Mouse (Mus musculus) liver, embryonic 14.5 days (tissue): Measurements from ENCODE around the gene Gxylt1. TPM values are rescaled to one million over a fixed set of nuclear protein-coding genes. Genes with fewer than 3 reads are reported as not detected.
A peak's percentile ranks its signal among the peaks of the same experiment; 100 is the strongest.
"Not testable (repeated sequence)": the region's sequence is repeated elsewhere in the genome, so short reads cannot be mapped to it uniquely, and the experiment has no call there.

Source experiments
- ATAC-seq: fragments of 200-750 bp; cut with Nextera tagmentation; 2 replicates; pipeline ENCODE4 v1.8.0; 2017; ENCODE audit warnings: moderate number of reproducible peaks, mild to moderate bottlenecking, moderate library complexity; ENCODE audit not compliant: insufficient read depth
- DNase-seq, 3 experiments: peaks; one replicate each; pipeline ENCODE4 v3.0.0-alpha.2; 2012 to 2013; ENCODE audit warnings: low read depth in 3 of 3, low spot score in 3 of 3
- H3K27ac ChIP-seq: fragments of 300-500 bp; sonication (generic); 2 replicates; pipeline ENCODE4 v1.5.1; 2014; ENCODE audit warnings: moderate library complexity, mild to moderate bottlenecking, control low read depth, inconsistent platforms
- H3K27me3 ChIP-seq: fragments of 300-500 bp; sonication (generic); 2 replicates; pipeline ENCODE4 v1.6.1; 2014; ENCODE audit warnings: mild to moderate bottlenecking, low read length, moderate library complexity; ENCODE audit not compliant: control insufficient read depth, insufficient read depth
- H3K36me3 ChIP-seq: fragments of 300-500 bp; sonication (generic); replicated peaks from 2 replicates; pipeline ENCODE4 v1.6.1; 2014; ENCODE audit warnings: low read depth; ENCODE audit not compliant: control insufficient read depth, insufficient read depth
- H3K4me1 ChIP-seq, 2 experiments: fragments of 200-500 bp in 1 of 2; fragments of 300-500 bp in 1 of 2; sonication (generic) in 1 of 2; replicated peaks; 2 replicates each; pipeline ENCODE4 v1.6.1; 2012 to 2014; ENCODE audit warnings: antibody characterized with exemption in 1 of 2, inconsistent platforms in 1 of 2, low read length in 1 of 2; ENCODE audit not compliant: control insufficient read depth in 2 of 2, insufficient read depth in 2 of 2
- H3K4me2 ChIP-seq: fragments of 300-500 bp; sonication (generic); 2 replicates; pipeline ENCODE4 v1.6.1; 2014; ENCODE audit warnings: low read depth, mild to moderate bottlenecking, control low read depth, moderate library complexity
- H3K4me3 ChIP-seq, 2 experiments: fragments of 200-500 bp in 1 of 2; fragments of 300-500 bp in 1 of 2; sonication (generic) in 1 of 2; 2 replicates each; pipeline ENCODE4 v1.5.1; 2012 to 2014; ENCODE audit warnings: low read depth in 2 of 2, low read length in 2 of 2, mild to moderate bottlenecking in 2 of 2, control low read depth in 1 of 2, inconsistent platforms in 1 of 2, moderate library complexity in 1 of 2; ENCODE audit not compliant: insufficient read depth in 1 of 2
- H3K9ac ChIP-seq: fragments of 300-500 bp; sonication (generic); replicated peaks from 2 replicates; pipeline ENCODE4 v1.6.1; 2014; ENCODE audit warnings: mild to moderate bottlenecking, control low read depth, moderate library complexity
- H3K9me3 ChIP-seq: fragments of 300-500 bp; sonication (generic); 2 replicates; pipeline ENCODE4 v1.6.1; 2016; ENCODE audit warnings: low read length, mixed read lengths; ENCODE audit not compliant: control insufficient read depth
- CTCF ChIP-seq: IDR thresholded peaks from 2 replicates; pipeline ENCODE4 v1.5.1; 2016; ENCODE audit warnings: antibody characterized with exemption, low read depth, control low read depth
- EP300 ChIP-seq: IDR thresholded peaks from 2 replicates; pipeline ENCODE4 v1.6.1; 2016; ENCODE audit warnings: antibody characterized with exemption, low read depth
- WGBS: fragments of 180-500 bp; shearing (Covaris S2); extraction: QIAGEN DNeasy Blood & Tissue Kit; methylation state at CpG from one replicate; pipeline ENCODE4 v1.1.7; 2014; ENCODE audit not compliant: insufficient replicate concordance; 5-methylcytosine and 5-hydroxymethylcytosine counted together
- polyA plus RNA-seq, 2 experiments: library from polyadenylated mRNA; depleted of rRNA in 1 of 2; stranded (reverse) in 1 of 2; unstranded in 1 of 2; fragments of >200 nt; fragmentation: Nextera tagmentation in 1 of 2; extraction: Ambion mirVana in 1 of 2; gene quantifications; 2 replicates each; pipeline versions ENCODE4 v1.2.1 to v1.2.3; 2012 to 2014

Gene Gxylt1
- polyA plus RNA-seq (2012; rRNA removed) (1.8 and 3.0 TPM in 2 replicates), polyA plus RNA-seq (2014; fragmentation: Nextera tagmentation; extraction: Ambion mirVana) (2.8 and 2.9 TPM in 2 replicates)

- DNase-seq (peak; percentile 89 to 91 (median 91)), ATAC-seq (peak; percentile 95)
- Histone ChIP-seq H3K27me3 (no peaks in the 10 kb centered on the region), H3K9ac (peak within 1 kb of the TSS; percentile 89), H3K9me3 (no peaks in the 10 kb centered on the region), H3K27ac (peak within 1 kb of the TSS; percentile 79), H3K4me3 (peak within 1 kb of the TSS; percentile 90), H3K36me3 (no peaks in the 10 kb centered on the region), H3K4me1 (peaks cover 17 to 24% of the 10 kb centered on the region in 2 experiments), H3K4me2 (peak within 1 kb of the TSS; percentile 100)
- WGBS = under 1% methylated on average over 69 of the region's 93 CpGs
- TF ChIP-seq EP300 (no peak), CTCF (no peak)
Observed at GRCm38 (mm10) chr15:93274679-93275583, at the start of gene Gxylt1. Gene Gxylt1 (minus strand): TSS chr15:93275179.

GRCm38 (mm10) chr15:93318781-93319180, 43.8 kb upstream of the Gxylt1 start:
- H3K4me1 ChIP-seq = peaks cover 0 to 3% of the 10 kb centered on the region in 2 experiments; a peak in 1 of 4 replicates
- 82% methylated on average over 1 of the region's 1 CpGs for WGBS
- no peaks in the 10 kb centered on the region for H3K9me3 ChIP-seq
- H3K27ac ChIP-seq = no peak overlapping the region
- no peak for DNase-seq
- no peak for TF ChIP-seq CTCF
- no peak for TF ChIP-seq EP300
- H3K9ac ChIP-seq = no peak overlapping the region
- H3K4me3 ChIP-seq = no peak overlapping the region
- ATAC-seq = 0 out of 2 replicates have a peak, but pooled peaks have one; percentile 35
- H3K4me2 ChIP-seq = no peak overlapping the region
- no peaks in the 10 kb centered on the region for H3K27me3 ChIP-seq
- no peaks in the 10 kb centered on the region for H3K36me3 ChIP-seq

GRCm38 (mm10) chr15:93310304-93310703, 35.3 kb upstream of the Gxylt1 start:
- not testable (repeated sequence) for H3K36me3 ChIP-seq, H3K9me3 ChIP-seq, H3K4me2 ChIP-seq, H3K9ac ChIP-seq, H3K4me1 ChIP-seq, H3K4me3 ChIP-seq, DNase-seq, ATAC-seq, H3K27me3 ChIP-seq, H3K27ac ChIP-seq
- 79% methylated on average over 4 of the region's 4 CpGs for WGBS

- DNase-seq (no peak), ATAC-seq (no peak)
- Histone ChIP-seq H3K4me2 (no peak overlapping the region), H3K9me3 (no peaks in the 10 kb centered on the region), H3K27me3 (no peaks in the 10 kb centered on the region), H3K36me3 (no peaks in the 10 kb centered on the region), H3K4me1 (peaks cover 0 to 14% of the 10 kb centered on the region in 2 experiments; a peak in 3 of 4 replicates), H3K9ac (no peak overlapping the region), H3K4me3 (no peak overlapping the region), H3K27ac (no peak overlapping the region)
- TF ChIP-seq CTCF (no peak), EP300 (no peak)
- WGBS = 25% methylated on average over 2 of the region's 2 CpGs
Observed at GRCm38 (mm10) chr15:93298197-93298596, 23.2 kb upstream of the Gxylt1 start.

GRCm38 (mm10) chr15:93294483-93294882, 19.5 kb upstream of the Gxylt1 start:
- no peak overlapping the region for H3K4me2 ChIP-seq
- H3K4me3 ChIP-seq = no peak overlapping the region
- 42% methylated on average over 11 of the region's 11 CpGs for WGBS
- H3K27ac ChIP-seq = no peak overlapping the region
- TF ChIP-seq CTCF (no peak), EP300 (no peak)
- H3K4me1 ChIP-seq = peaks cover 0 to 18% of the 10 kb centered on the region in 2 experiments; a peak in 3 of 4 replicates
- H3K9me3 ChIP-seq = no peaks in the 10 kb centered on the region
- H3K9ac ChIP-seq = no peak overlapping the region
- ATAC-seq (no peak), DNase-seq (no peak)
- H3K27me3 ChIP-seq = no peaks in the 10 kb centered on the region
- H3K36me3 ChIP-seq = no peaks in the 10 kb centered on the region
